Mouse (Mus musculus) brain, embryonic 18.5 days (tissue): ENCODE data around the gene Fam129a.

Source experiments
- DNase-seq: peaks from one replicate; pipeline ENCODE4 v3.0.0-alpha.2; 2012; ENCODE audit warnings: low read depth, low spot score

The Fam129a gene

DNA sequence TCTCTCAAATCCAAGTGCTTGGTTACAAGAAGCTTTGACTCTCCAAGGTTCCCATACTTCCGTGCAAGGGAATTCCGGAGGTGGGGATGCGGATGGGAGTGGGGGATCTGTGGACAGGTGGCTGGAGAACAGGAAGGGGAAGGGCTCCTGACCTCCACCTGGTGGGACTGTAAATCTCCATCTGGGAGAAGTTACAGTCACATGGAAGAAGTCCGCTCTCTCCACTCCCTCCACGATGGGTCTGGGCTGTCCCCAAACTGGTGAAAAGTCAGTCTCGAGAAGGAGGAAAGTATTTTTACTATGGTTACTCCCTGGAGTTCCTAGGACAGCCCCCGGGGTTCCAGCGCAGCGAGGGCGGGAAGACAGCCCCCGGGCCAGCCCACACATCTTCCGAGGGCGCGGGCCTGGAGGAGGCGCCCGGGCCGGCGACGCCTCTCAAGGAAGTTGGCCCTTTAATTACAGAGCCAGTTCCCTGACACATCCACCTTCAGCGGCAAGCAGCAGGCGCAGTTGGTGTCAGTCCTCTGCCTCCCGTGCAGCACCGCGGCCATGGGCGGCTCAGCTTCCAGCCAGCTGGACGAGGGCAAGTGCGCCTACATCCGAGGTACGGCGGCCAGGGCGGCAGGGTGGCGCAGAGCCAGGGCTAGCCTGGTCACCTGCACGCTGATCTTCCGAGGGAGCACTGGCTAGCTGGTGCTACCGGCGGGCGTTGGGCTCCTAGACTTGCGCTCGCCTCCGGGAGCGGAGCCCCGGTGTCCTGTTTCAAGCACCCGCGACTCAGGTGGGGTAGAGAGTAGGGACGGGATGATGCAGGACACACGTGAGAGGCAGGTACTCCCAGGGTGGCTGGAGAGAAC, at the start of gene Fam129a:
Fam129a (plus strand) TSS at position 206 of the 857 bp plus-strand sequence.
- no peak for DNase-seq

DNA sequence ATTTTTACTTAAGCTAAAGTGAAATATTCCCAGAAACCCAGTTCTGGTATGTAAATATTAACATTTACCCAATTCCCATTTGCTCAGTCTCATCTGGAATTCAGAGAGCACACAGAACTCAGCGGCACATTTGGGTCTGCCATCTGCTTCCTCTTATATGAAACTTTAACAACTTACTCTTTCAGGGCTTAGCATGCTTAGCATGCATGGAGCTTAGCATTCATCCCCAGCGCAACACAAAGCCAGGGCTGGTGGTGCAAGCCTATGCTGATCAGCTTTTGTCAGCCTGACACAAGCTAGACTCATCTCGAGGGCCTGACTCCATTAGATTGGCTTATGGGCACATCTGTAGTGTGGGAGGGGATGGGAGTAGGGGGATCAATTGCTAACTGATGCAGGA, 44.3 kb upstream of the Fam129a start:
- peak; percentile 62 for DNase-seq

DNA sequence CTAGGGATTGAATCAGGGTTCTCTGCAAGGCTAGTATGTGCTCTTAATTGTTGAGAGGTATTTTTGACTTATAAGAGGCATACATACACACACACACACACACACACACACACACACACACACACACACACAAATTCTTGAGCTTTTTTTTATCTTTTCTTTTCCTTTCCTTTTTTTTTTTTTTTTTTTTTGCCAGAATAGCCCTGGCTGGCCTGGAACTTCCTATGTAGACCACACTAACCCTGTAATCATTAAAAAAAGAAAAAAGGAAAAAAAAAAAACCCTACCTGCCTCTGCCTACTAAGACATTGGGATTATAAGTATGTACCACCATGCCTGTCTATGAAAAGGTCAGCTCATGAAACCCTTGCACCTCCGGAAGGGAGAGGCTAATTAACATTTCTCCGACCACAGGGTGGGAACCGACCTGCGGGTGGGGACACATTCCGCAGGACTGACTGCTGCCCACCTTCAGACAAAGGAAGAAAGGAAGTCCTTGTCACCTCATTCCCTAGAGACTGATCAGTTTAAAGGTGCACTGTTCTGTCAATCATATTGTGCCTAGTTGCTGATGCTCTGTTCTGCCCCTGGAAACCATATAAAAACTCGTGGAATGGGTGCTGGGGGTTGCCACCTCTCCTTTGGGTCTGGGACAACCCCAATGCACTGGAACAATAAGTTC, 27.0 kb upstream of the Fam129a start:
- DNase-seq, result no peak

DNA sequence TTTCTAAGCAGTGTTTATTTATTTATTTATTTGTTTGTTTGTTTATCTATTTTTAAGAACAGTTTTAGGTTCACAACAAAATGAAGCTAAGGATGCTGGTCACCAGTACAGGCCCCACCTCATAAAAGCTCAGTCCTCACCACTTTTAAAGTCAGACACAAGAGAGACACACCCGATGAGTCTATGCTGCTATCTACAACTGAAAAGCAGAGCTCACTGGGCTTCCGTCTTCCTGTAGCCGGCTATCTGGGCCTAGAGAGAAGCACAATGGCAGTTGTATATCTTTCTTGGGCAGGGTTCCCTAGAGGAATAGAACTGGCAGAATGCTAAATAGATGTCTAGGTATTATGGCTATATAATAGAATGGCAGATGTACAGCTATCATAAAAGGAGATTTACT, 26.4 kb upstream of the Fam129a start:
- no peak for DNase-seq

GRCm38 (mm10) chr1:151545571-151545970, 25.4 kb upstream of the Fam129a start:
- DNase-seq, result no peak

DNA sequence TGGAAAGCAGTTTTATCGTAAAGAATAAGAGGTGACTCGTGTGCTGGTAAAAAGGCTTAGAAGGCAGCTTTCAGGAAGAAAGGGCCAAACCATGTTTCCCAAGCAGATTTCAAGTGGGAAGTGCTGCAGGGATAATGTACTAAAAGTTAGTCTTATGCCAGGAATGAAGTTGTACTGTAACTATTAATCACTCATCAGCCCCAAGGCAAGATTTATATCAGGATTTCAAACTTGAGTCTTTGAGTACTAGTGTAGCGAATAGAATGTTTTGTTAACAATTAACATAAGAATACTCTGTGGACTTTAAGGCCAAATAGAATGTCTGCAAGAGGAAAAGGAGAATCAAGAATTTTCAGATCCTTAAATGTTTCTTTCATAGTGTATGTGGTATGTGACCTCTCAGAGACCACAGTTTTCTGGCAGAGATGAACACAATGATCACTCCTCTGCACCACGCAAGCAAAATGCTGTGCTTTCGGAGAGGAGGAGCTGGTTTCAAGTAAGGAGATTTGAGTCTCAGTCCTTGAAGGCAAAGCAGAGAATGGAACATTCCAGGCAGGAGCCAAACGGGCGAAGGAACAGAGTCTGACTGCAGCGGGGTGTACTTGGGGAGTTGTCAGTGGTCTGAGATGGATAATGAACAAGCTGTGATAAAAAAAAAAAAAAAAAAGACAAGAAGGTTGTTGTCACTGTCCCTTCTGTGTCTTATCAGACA, 21.9 kb upstream of the Fam129a start:
- no peak for DNase-seq

DNA sequence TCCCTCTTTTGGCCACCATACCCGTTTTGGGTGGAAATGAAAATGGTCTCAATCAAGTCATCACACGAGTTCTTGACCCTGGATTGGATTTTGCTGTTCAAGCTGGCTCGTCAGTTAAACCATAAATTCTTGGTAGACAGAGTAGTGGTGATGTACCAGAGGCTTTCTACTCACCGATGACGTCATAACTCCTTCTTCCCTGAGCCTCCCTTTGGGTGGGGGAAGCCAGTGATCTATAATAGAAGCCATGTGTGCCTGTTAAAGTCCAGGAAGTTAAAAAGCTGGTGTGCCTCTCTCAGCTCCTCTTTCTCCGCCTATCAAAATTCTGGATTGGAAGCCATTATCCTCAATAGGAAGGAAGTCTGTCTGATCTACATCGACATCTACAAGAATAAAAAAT, 21.2 kb upstream of the Fam129a start:
- no peak for DNase-seq

GRCm38 (mm10) chr1:151550587-151551479, 20.2 kb upstream of the Fam129a start:
- no peak for DNase-seq

DNA sequence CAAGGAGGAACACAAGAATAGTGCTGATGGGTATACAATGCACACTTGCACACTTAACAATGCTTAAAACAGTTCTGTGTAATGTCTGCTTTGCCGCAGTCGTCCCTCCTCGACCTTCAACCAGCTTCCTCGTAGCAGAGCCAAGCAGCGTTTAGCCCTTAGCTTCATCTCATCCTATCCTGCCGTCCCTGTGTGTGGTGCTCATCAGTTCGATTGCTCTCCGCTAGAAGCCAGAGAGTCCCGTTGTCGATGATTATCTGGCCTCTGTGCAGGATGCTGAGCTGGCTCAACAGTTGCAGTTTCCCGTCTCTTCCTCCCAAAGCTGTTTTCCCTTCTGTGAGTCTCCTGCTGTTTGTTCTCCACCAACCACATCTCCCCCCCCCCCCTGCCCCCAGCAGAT, 10.4 kb upstream of the Fam129a start:
- DNase-seq, result no peak

DNA sequence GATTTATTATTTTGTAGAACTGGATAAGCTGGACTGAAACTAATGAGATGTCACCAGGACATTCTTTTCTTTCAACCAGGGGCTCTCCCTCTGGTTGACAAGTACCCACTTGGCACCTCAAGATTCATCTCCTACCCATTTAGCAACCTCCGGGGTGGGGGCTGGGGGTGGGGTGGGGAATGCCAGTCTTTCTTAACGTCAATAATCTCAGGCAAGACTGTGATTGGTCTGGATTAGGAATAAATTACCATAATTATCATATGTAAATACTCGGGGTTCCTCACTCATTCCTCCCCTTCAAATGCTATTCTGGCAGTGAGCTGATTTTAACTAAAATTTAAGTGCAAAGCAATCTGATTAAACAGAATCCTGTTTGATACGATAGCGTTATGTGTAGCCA, 7.6 kb upstream of the Fam129a start:
- DNase-seq, result no peak

GRCm38 (mm10) chr1:151563893-151564292, 7.1 kb upstream of the Fam129a start:
- DNase-seq, result no peak

GRCm38 (mm10) chr1:151564377-151564776, 6.6 kb upstream of the Fam129a start:
- DNase-seq, result no peak

DNA sequence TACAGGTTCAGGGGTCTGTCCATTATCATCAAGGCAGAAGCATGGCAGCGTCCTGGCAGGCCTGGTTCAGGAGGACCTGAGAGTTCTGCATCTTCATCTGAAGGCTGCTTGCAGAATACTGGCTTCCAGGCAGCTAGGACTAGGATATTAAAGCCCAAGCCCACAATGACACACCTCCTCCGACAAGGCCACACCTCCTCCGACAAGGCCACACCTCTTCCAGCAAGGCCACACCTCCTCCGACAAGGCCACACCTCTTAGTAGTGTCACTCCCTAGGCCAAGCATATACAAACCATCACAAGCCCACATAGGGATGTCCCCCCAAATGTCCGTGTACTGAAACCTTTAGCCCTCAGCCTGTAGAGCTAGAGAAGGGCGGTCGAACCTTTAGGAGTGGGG, 2.3 kb upstream of the Fam129a start:
- no peak for DNase-seq

DNA sequence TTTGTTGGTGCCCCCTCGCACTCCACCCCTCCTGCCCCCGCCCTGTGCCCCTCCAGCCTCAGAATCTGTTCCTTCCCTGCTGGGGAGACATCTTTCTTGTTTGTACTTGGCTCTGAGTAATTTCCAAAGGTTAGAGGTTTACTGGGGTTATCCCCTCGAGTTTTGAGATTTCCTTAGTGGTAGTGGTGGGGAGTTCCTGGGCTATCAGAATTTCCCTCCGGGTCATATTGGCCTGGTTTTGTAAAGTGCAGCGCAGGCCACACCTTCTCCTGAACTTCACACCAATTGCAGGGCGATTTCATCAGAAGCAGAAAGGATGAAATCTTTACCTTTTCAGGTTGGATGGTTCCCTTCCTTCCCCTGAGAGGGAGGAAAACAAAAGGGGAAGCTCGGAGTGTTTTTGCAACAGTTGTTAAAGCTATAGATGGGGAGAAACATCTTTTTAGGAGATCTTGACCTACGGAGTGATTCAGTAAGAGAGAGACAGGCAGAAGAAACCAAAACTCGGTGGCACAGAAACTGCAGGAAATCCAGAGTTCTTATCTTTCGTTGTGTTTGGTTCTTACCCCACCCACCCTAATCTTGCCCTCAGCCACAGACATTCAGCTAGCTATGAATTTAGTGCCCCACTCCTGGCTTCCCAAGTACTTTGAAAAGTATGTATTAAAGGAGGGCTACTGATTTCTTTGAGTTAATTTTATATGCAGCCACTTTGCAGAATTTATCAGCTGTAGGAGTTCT, 1.0 kb downstream of the Fam129a start:
- no peak for DNase-seq

DNA sequence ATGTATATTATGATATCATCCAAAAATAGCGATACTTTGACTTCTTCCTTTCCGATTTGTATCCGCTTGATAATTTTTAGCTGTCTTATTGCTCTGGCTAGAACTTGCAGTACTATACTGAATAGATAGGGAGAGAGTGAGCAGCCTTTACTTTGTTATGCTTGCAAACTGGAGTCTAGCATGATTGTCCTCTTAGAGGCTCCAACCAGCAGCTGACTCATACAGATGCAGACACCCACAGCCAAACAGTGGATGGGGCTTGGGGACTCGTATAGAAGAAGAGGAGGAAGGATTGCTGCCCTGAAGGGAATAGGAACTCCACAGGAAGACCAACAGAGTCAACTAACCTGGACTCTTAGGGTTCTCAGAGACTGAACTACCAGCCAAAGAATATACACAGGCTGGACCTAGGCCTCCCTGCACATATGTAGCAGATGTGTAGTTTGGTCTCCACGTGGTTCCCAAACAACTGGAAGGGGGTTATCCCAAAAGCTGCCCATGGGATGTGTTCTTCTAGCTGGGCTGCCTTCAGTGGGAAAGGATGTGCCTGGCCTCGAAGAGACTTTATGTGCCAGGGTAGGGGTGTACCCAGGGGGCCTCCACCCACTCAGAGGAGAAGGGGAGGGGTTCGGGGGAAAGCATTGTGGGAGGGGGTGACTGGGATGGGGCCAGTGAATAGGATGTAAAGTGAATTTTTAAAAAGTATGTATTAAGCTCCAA, 1.8 kb downstream of the Fam129a start:
- no peak for DNase-seq

- no peak for DNase-seq
Measured at GRCm38 (mm10) chr1:151580200-151580982, 9.4 kb downstream of the Fam129a start.

- no peak for DNase-seq
Measured at GRCm38 (mm10) chr1:151581454-151581853, 10.5 kb downstream of the Fam129a start.

DNA sequence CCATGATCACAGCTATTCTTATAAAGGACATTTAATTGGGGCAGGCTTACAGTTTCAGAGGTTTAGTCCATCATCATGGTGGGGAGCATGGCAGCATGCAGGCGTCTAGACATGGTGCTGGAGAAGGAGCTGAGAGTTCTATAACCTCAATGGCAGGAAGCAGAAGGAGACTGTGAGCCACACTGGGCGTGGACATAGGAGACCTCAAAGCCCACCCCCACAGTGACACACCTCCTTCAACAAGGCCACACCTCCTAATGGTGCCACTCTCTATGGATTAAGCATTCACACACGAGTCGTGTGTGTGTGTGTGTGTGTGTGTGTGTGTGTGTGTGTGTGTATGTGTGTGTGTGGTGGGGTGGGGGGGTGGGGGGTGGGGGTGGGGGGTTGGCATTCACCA, 11.0 kb downstream of the Fam129a start:
- no peak for DNase-seq

DNA sequence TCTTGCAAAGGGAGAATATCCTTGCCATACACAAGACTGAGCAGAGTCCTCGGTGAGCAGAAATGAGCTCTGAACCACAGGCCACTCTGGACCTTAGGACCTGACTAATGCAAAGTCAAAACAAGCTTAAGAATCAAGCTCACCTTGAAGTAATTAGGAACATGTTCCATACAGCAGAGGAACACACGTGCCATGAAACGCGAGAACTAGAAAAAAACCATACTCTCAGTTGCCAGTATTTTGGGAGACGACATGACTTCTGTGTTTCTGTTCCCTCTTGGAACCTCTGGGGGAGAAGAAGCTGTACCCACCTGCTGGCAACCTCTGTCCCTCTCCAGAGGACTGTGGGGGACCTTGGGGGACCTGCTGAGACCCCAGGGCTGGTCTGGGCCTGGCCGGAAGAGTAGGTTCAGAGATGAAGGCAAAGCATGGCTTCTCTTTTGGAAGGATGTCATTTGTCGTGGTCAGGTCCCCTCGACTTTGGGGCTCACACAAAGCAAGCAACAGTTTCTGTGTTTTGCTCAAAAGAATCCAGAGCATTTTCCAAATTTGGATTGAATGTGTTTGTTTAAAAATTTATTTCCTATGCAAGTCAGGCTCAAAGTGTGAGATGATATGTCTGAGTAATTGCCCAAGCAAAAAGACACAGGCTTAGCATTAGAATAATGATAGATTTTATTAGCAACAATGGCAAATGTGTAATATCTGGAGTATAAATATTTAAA, 12.6 kb downstream of the Fam129a start:
- DNase-seq, result no peak
